Mouse (Mus musculus) kidney, adult 9 months (tissue): ENCODE measurements at regions not wholly inside any gene's neighbourhood (a gene's known extent, or its start where the extent isn't known, plus 50 kb on each side); places are given as distances from the start of the nearest gene placed in this dataset.

Experiments used
- DNase-seq: peaks from one replicate; pipeline ENCODE4 v3.0.0; 2022

DNA sequence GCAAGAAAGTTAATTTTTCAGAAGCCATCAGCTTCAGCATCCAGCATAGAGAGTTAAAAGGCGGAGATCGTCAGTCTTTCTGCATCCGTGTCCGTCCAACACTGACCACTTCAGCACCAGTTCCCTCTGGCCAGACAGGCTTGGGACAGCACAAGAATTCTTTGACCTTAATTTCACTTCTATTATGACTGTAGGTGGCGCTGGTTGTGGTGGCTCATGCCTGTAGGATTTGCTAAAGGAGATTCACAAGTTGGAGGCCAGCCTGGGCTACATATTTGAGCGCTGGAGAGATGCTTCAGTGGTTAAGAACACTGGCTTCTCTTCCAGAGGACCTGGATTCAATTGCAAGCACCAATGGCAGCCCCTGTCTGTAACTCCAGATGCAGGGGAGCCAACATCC lies 66.0 kb downstream of the Amer2 start:
- DNase-seq, result no peak

DNA sequence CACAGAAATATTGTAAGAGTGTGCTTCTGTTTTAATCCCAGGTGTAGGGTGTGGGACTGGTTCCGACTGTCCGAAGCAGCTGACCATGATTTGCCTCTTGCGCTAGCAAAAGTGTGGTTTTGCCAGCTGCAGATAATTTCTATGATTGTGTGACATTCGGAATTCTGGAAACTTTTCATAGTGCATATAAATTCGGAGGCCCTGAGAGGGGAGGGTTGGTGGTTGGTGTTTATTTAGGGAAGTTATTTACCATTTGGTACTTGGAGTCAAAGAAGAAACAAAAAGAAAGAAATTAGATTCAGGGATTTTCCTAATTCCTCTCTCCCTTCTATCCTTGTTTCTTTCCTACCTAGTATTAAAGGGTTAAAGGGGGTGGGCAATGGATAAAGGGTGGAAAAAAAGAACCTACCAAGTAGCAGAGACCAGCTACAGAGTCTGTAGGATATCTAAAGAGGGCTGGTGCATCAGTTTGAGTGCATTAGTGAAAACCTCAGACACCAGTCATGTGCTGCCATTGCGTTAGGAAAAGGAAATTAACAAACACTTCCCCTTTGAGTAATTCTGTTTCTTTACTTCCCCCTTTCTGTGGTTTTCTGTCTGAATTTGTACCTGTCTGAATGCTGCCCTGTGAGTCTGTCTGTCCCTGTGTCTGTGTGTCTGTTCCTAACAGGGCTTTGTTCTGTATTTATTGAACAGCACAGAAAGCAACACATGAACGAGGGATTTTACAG lies 70.9 kb downstream of the Amer2 start:
- DNase-seq, result no peak

DNA sequence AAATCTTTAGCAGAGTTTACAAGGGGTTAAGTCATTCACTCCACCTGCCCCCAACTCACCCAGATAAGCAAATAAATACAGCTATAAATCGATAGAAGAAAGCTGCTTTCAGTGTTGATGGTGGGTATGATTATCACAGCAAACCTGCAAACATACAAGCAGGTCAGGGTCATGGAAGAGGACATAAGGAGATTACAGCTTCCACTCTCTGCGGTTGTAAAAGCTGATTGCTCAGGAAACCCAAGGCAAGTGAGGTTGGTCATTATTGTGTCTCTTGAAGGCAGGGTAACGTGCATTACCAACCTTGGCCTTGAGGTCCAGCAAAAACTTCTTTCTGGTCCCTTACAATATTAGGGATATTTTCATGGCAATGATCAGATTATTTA lies 71.5 kb downstream of the Amer2 start:
- no peak for DNase-seq

DNA sequence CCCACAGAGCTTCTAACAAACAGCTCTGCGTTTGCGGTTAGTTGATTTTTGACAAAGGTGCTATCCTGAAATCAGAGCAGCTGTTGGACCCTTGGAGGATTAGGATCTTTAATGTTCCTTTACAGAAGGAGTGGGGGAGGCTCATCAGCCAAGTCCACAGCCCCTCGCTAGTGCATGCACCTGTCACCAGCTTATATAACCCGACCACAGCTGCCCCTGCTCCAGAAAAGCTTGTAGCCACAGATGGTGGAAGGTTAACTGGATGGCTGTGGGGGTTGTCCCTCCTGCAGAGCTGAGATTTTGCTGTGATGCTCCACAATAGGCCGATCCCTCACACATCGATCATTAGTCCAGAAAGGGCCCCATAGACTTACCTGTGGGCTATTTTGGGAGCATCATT lies 73.0 kb downstream of the Amer2 start:
- no peak for DNase-seq

DNA sequence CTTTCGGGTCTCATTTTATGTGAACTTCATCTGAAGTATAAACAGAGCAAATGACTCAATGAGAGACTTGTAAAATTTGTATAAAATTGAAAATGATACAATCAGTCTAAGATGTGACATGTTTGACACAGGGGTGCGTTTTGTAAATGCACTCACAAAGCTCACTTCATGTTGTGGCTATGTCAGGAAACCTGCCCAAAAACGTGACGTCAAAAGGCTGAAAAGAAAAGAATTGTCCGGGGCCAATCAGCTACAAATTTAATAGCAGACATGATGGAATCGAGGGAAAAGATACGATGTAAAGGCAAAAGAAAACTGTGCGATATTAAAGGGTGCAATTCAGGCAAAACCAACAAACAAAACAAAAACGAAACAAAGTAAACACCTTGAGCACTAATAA lies 78.2 kb downstream of the Amer2 start:
- DNase-seq, result no peak

DNA sequence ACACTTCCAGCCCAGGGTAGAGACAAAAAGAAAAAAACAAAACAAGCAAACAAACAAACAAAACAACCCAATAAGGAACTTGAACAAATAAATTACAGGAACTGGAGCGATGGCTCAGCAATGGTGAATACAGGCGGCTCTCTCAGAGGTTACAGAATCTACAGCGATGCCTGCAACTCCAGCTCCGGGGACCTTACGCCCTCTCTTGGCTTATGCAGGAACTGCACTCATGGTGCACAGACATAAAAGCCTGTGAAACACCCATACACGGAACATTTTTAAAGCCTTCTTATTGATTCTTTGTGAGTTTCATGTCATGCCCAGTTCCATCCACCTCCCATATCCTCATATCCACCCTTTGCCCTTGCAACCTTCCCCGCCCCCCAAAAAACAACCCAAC lies 78.6 kb downstream of the Amer2 start:
- DNase-seq, result no peak

DNA sequence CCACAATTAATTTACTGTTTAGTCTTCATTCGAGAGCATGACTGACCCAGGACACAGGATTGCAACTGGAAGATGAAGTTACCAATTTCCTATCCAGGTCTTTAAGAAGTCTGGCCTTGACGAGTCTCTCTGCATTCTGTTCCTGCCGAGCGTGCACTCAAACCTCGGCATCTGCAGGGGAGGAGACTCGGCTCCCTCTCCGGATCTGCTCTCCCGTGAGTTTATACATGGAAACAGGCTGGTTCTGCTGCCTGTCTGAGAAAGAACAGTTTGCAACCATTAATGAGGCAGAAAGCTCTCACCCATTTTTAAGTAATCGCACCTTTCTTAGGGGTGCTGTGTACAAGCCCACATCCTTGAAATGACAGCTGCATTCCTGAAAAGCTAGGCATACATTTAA lies 83.7 kb downstream of the Amer2 start:
- DNase-seq, result no peak

DNA sequence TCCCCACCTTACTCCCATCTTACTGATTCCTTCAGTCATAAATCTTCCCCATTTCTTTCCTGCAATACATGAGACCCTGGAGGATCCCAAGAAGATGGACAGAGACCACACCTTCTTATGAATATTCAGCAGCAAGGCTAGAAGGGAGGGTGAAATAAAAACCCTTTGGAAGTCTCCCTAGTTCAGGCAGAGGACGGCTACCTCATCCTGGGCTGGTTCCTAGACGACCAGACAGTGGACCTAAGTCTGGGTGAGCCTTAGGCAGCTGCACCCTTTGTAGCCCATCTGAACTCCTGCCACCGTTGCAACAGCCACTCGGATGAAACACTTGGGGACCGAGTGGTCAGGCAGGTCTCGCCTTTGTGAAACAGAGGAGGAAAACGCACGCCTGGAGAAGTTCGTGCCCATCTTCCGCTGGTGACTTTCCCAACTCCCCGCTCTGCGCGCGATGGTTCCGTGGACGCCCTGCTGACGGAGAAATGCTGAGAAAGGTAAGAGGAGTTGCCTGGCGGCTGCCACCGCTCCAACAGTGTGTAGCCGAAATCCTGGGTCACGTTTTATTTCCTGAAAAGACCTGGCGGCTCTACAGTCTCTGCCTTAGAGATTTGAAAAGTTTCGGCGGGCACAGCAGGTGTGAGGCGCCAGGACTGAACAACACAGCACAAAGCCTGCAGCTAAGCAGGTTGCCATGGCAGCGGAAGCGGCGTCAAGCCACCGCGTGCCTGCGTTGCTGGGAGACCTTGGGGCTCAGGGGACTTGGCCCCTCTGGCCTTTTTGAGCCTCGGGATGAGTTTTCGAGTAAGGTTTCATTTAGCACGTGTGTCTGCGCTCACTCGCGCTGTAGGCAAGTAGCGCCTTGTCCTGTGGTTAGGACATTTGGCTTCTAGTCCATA lies 112.2 kb downstream of the Amer2 start:
- DNase-seq, result peak; percentile 48

DNA sequence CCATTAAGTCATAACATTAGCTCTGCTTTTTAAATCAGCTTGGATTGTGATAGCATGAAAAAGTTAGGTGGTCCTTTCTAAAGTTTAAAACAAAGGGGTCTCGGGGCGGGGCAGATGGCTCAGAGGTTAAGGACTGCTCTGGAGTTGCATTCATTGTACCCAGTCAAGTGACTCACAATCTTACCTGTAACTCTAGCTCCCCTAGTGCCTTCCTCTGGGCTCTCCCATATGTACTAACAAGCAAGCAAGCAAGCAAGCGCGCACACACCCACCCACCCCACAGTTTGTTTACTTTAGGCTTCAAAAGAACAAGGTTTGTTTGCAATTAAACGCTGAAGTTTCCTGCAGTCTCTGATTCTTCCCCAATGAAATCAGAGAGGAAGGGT lies 112.8 kb downstream of the Amer2 start:
- DNase-seq, result peak; percentile 40

DNA sequence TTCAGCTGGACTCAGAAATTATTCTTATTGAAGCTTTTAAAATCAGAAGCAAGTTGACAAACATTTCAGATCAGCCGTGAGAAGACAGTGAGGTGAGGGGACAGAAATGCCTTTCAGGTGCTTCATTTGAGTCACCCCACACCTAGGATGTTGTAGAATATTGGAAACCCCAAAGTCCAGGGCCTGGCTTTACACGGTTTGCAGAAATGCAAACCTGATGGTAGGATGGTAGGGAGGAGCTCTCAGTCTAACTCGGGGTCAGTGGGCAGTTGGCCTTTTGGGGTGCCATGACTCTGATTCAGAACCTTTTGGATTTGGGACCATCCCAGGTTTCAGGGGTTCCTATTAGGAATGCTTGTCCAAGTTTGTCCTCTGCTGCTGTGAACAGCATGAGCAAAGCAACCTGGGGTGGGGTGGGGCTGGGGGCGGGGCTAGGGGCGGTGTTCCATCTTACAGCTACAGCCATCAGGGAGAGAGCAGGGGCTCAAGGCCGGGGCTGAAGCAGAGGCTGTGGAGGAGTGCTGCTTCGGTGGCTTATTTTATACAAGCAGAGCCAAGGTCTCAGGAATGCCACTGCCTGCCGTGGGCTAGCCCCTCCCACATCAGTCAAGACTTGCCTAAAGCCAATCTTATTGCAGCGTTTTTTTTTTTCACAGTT lies 113.3 kb downstream of the Amer2 start:
- DNase-seq, result no peak

DNA sequence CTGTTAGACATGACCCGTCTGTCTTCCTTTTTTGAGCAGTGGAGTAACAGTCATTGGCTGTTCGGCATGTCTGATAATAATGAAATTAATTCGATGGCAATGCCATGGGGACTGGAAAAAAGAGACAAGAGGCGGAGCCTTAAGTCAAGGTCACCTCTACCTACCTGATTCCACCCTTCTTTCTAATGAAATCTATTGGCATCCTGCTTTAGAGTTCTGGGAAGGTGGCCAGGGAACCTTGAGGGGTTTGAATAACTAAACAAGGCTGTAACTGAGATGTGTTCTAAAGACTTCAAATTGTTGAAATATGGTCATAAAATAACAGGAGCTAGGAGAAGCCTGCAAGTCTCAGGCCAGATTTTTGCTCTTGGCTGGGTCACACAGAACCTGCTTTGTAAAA lies 116.1 kb downstream of the Amer2 start:
- DNase-seq, result peak; percentile 80

DNA sequence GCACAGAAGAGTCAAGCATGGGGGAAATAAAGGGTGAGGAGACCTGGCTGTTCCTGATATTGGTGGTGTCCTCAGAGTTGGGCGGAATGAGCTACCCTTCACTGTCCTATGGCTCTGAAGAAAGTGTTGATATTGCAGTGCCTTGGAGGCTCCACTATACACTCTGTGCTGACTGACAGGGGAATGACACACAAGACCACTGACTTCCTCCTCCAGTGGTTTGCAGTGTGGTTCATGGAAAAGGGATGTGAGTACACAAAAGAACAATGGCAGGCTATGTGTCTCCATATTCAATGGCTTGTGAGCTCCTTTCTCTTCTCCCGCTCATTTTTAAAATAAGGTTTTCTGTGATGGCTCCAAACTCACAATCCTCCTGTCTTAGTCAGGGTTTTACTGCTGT lies 117.8 kb downstream of the Amer2 start:
- DNase-seq, result no peak

DNA sequence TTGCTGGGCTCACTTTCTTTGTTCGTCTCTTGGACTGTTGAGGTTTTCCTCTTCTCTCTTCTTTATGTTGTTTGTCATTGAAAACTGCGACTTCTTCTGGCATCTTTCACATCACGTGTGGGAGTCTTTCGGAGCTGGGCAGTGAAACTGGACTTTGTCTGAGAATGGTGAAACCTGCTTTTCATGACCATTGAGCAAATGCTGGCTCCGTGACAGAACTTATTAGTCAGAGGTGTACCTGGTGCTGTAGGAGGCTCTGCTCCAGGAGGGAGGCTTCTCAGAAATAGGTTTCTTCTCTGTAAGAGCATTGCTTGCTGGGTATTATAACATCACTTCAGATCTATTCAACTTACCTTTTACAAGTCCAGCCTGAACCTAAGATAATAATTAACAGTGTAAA lies 122.4 kb downstream of the Amer2 start:
- DNase-seq, result peak; percentile 40

DNA sequence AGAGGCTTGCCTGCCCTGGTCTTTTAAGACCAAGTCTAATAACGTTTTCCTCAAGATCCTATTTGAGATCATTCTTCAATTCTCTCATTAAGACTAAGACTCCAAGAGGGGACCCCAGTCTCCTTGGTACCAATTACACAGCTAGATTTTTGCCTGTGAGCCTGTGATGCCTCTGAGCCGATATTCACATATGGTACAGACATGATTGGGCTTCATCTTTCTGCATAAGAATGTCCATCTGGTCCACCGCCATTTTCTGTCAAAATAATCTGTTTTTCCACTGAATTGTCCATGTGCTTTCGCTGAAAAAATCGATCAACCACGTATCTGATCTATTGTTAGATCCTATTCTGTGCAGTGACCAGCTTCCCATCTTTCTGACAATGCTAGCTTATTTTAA lies 129.5 kb downstream of the Amer2 start:
- DNase-seq, result no peak

DNA sequence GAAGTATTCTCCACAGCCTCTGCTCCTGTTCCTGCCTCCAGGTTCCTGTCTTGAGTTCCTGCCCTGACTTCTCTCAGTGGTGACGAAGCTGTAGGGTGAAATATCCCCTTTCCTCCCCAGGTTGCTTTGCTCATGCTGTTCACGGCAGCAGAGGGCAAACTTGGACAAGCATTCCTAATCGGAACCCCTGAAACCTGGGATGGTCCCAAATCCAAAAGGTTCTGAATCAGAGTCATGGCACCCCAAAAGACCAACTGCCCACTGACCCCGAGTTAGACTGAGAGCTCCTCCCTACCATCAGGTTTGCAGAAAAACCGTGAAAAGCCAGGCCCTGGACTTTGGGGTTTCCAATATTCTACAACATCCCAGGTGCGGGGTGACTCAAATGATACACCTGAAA lies 128.7 kb upstream of the Spata13 start:
- no peak for DNase-seq

DNA sequence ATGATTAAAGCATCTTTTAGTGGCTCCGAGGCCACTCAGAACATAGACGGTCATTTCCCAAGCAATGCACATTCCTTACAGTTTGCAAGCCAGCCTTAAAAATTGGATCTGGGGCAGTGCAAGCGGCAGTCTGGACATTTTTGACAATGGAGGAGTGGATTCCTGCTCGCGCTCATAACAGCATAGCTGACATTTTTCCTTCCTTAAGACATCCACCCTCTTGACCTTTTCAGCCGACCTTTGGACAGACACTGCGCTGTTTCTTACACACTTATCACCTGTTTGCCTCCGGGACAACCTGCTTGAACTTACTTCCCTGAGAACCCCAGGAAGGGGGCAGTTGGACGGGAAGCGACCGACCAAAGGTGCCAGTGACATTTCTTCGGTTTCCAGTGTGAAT lies 127.5 kb upstream of the Spata13 start:
- DNase-seq, result no peak

DNA sequence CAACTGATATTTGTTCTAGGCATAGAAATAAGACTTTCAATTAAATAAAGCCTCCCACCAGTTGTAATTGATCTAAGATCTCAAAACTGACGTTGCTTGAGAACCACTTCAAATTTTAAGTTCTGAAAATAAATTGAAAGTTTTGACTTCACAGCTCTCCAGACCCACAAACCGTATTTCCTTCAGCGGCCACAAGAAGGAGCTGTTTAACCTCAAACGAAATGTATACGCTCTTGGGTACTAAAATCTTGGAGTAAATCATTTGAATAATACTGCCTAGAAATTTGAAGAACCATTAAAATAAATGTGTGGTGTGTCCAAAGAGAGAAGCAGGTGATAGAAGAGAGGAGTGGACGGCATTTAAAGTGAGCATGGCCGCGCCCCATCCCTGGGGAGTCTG lies 120.2 kb upstream of the Spata13 start:
- DNase-seq, result no peak

DNA sequence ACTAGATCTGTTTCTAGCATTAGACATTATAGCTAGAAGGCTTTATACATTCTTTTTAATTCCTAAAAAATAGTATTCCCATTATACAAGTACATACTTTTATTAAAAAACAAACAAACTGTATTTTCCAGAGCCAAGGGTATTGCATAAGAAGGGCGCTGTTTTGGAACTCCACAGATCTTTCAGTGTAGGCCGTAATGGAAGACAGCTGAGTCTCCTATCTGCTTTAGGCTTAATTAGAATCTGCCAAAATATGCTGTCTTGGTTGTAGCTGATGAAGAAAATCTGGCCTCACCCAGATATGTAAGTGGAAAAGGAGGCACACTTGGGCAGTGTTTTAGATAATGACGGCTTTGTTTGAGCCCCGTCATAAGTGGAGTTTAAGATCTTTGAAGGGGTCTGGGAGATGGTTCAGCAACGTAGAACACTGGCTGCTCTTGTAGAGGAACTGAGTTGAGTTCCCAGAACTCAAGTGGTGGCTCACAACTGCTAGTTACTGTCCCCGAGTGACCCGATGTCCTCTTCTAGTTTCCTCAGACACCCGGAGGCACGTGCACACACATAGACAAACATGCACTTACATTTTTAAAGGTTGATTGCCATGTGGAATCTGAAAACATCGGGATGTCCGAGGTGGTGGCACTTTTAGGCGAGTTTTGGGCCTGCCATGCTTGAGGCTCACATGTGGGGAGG lies 118.6 kb upstream of the Spata13 start:
- no peak for DNase-seq

DNA sequence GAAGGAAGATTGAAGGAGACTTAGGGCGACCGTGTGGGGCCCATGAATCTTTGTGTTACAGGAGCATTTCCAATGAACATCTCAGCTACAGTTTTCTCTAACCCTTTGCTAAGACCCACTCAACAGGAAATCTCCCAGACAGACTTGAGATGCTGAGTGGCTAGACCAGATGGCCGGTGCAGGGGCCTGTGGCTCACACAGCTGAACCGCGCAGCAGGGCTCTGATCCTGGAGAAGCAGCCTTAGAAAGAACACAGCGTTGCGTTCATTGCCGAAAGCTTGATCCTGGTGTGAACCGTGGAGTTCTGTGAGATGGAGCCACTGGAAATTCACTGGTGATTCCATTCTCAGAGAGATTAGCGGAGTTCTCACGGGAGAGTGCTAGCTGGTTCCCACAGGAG lies 115.9 kb upstream of the Spata13 start:
- DNase-seq, result no peak

DNA sequence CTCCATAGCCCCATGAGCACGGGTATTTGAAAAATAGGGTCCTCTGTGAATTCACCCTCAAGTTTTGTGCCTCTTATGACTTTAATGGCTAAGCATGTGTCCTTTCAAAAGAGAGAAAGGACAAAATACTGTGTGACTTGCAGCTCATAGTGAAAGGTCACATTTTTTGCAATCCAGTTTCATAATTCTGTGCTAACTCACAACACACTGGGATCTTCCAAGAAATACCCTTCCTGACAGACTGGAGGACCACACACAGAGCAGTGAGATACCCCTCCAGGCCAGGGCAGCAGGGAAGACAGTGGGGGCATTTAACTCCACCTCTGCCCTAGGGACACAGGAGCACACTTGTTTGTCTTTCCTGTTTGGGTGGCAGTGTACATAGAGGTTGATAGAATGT lies 110.8 kb upstream of the Spata13 start:
- DNase-seq, result no peak

DNA sequence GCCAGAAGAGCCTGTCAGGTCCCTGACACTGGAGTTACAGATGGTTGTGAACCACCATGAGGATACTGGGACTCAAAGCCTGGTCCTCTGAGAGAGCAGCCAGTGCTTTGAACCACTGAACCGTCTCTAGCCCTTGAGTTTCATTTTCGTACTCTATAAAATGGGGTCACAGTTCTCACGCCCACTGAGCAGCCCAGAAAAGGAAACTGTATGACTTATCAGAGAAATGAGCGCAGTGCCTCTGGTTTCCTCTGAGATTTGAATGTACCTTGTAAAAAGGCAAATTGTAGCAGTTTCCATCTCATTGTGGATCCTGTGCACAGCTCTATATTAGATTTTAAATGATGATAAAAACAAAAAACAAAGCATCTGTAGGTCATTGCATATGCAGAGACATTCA lies 108.9 kb upstream of the Spata13 start:
- no peak for DNase-seq

DNA sequence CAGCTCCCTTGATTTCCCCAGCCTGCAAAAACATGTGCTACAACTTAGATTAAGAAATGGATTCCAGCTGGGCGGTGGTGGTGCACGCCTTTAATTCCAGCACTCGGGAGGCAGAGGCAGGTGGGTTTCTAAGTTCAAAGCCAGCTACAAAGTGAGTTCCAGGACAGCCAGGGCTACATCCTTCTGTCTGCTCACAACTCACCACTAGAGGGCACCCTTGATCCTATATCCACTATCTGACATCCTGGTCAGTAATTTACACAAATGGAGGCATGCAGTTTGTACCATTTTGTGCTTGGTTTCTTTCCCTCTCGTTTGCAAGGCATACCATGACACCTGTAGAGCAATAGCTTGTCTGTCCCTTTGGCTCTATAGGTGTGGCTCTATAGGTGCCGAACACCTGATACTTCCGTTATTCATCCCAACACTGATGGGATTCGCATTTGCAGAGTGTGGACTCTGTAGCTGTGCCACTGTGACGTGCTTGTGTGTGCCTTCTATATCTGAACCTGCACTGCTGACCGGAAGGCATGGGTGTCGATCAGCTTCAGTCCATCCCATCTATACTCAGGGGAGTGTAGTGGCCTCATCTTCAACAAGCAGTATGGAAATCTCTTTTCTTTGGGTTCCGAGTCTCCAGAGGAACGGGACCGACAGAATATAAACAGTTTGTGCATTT lies 108.4 kb upstream of the Spata13 start:
- peak; percentile 80 for DNase-seq

DNA sequence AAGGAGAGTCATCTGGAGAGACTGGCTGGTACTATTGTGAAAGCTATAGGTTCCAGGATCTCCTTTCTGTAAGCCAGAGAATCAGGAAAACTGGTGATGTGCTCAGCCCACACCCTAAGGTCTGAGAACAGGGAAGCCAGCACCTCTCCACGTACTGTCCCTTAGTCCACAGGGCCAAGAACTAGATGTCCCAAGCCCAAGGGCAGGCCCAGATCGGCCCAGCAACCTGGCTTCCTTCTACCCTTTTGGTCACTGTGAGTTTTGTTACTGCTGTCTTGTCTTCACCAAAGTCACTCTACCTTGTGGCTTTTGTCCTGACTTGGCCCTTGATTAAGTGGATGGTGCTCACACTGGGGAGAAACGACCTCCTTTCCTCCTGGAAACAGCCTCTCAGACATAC lies 107.8 kb upstream of the Spata13 start:
- DNase-seq, result no peak
